Mouse (Mus musculus) liver, postnatal 0 days (tissue): ENCODE data around the gene Pbx3. TPM values are rescaled to one million over a fixed set of nuclear protein-coding genes. Genes with fewer than 3 reads are reported as not detected.

Experiments used
- ATAC-seq: fragments of 200-750 bp; cut with Nextera tagmentation; 2 replicates; pipeline ENCODE4 v1.8.0; 2017; ENCODE audit warnings: mild to moderate bottlenecking, moderate library complexity
- DNase-seq: peaks from one replicate; pipeline ENCODE4 v3.0.0-alpha.2; 2016
- H3K27ac ChIP-seq: fragments of 300-500 bp; sonication (generic); 2 replicates; pipeline ENCODE4 v1.5.1; 2014; ENCODE audit warnings: antibody characterized with exemption, moderate library complexity, mild to moderate bottlenecking, low read depth
- H3K27me3 ChIP-seq: fragments of 300-500 bp; sonication (generic); 2 replicates; pipeline ENCODE4 v1.6.1; 2014; ENCODE audit warnings: low read length, control low read depth, mixed read lengths; ENCODE audit not compliant: insufficient read depth
- H3K36me3 ChIP-seq: fragments of 300-500 bp; sonication (generic); replicated peaks from 2 replicates; pipeline ENCODE4 v1.6.1; 2014; ENCODE audit warnings: mild to moderate bottlenecking, control low read depth, low read length, moderate library complexity, mixed read lengths; ENCODE audit not compliant: insufficient read depth
- H3K4me1 ChIP-seq: fragments of 300-500 bp; sonication (generic); 2 replicates; pipeline ENCODE4 v1.6.1; 2014; ENCODE audit warnings: antibody characterized with exemption, mild to moderate bottlenecking, control low read depth; ENCODE audit not compliant: insufficient read depth
- H3K4me2 ChIP-seq: fragments of 300-500 bp; sonication (generic); 2 replicates; pipeline ENCODE4 v1.6.1; 2014; ENCODE audit warnings: low read depth, mild to moderate bottlenecking, low read length, moderate library complexity, mixed read lengths
- H3K4me3 ChIP-seq: fragments of 300-500 bp; sonication (generic); 2 replicates; pipeline ENCODE4 v1.5.1; 2014; ENCODE audit warnings: low read depth, low read length
- H3K9ac ChIP-seq: fragments of 300-500 bp; sonication (generic); replicated peaks from 2 replicates; pipeline ENCODE4 v1.6.1; 2014; ENCODE audit warnings: mild to moderate bottlenecking, moderate library complexity
- H3K9me3 ChIP-seq: fragments of 300-500 bp; sonication (generic); 2 replicates; pipeline ENCODE4 v1.6.1; 2016; ENCODE audit warnings: mild to moderate bottlenecking, control low read depth, low read length, mixed read lengths
- CTCF ChIP-seq: sonication (generic); IDR thresholded peaks from 2 replicates; pipeline ENCODE4 v1.5.1; 2016; ENCODE audit warnings: antibody characterized with exemption, low read depth
- EP300 ChIP-seq: IDR thresholded peaks from 2 replicates; pipeline ENCODE4 v1.6.1; 2016; ENCODE audit warnings: antibody characterized with exemption, low read depth, mild to moderate bottlenecking
- WGBS: fragments of 180-500 bp; shearing (Covaris S2); extraction: QIAGEN DNeasy Blood & Tissue Kit; methylation state at CpG from one replicate; pipeline ENCODE4 v1.1.7; 2014; ENCODE audit not compliant: insufficient replicate concordance; 5-methylcytosine and 5-hydroxymethylcytosine counted together
- polyA plus RNA-seq: library from polyadenylated mRNA; unstranded; fragments of >200 nt; fragmentation: Nextera tagmentation; extraction: Ambion mirVana; gene quantifications from 2 replicates; pipeline ENCODE4 v1.2.1, GENCODE M21; 2015

Gene Pbx3
- polyA plus RNA-seq, 1 experiment from 2014 or later = 3.1 TPM

DNA sequence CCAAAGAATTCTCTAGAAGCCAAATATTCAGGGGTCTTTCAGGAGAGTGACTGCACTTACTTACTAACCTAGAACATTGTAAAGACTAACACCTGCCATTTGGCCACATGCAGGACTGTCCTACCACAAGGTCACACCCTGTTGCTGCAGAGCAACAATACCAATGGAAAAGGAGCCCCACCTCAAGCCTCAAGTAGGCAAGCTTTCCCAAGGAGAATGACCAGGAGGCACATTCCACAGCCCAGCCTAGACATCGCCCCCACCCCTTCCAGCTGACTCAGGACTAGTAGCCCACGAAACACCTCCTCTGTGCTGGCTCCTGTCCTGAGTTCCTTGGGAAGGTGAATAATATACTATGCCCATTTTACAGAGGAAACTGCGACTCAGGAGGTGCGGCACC, 222.4 kb downstream of the Pbx3 start:
- no peak overlapping the region for H3K9ac ChIP-seq
- no peak for ATAC-seq
- H3K4me1 ChIP-seq = peaks cover 8% of the 10 kb centered on the region; the same call in 1 of the 2 replicates
- H3K27ac ChIP-seq = no peak overlapping the region
- TF ChIP-seq CTCF = no peak
- TF ChIP-seq EP300 = no peak
- H3K9me3 ChIP-seq = no peaks in the 10 kb centered on the region
- no peak overlapping the region for H3K4me3 ChIP-seq
- WGBS = 77% methylated on average over 4 of the region's 4 CpGs
- H3K27me3 ChIP-seq = no peaks in the 10 kb centered on the region
- no peaks in the 10 kb centered on the region for H3K36me3 ChIP-seq
- no peak for DNase-seq
- H3K4me2 ChIP-seq = no peak overlapping the region

DNA sequence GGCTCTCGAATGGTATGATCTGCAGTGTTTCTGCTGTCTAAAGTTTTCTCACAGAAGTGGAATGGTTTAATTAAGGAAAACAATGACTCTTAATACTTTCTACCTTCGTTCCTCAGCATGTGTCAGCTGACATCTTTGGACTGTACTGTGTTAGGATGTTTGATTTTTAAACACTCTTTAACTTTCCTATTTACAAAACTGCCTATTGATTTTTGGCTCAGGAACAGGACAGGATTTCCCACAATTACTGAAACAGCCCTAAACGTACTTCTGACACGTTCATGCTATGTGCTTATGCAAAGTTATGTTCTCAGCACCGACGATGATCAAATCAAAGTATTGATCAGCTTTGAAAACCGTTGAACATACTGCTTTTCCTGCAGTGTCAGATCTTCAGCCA, 224.7 kb downstream of the Pbx3 start:
- Histone ChIP-seq H3K27ac (no peak overlapping the region), H3K9ac (no peak overlapping the region), H3K27me3 (no peaks in the 10 kb centered on the region), H3K9me3 (no peaks in the 10 kb centered on the region), H3K4me2 (peak overlapping the region; percentile 11; the same call in 1 of the 2 replicates), H3K4me1 (peaks cover 12% of the 10 kb centered on the region; the same call in 1 of the 2 replicates), H3K4me3 (no peak overlapping the region), H3K36me3 (no peaks in the 10 kb centered on the region)
- 52% methylated on average over 7 of the region's 7 CpGs for whole genome bisulfite sequencing
- peak; percentile 45; the same call in 1 of the 2 replicates for TF ChIP-seq EP300
- no peak for TF ChIP-seq CTCF
- ATAC-seq (peak; percentile 82), DNase-seq (no peak)

DNA sequence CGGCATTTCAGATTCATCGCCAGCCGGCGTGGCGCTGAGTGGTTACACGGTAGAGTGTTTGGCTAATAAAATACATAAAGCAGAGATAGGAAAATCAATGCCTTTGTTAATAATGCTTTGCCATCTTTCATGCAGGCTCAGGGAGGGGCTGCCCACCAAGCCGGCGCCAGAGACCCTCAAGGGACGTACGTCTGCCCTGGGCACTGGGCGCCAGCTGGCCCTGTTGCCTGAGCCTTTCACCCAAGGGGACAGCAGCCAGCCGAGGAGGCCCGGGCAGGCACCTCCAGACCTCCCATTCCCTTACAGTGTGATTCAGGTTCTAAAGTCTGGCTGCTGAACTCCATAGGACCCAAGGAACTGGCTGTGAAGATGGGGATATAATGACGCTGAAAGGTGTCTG, 225.5 kb downstream of the Pbx3 start:
- Histone ChIP-seq H3K4me1 (peaks cover 12% of the 10 kb centered on the region; the same call in 1 of the 2 replicates), H3K36me3 (no peaks in the 10 kb centered on the region), H3K27ac (no peak overlapping the region), H3K9ac (no peak overlapping the region), H3K4me2 (no peak overlapping the region), H3K27me3 (no peaks in the 10 kb centered on the region), H3K4me3 (no peak overlapping the region), H3K9me3 (no peaks in the 10 kb centered on the region)
- DNase-seq (no peak), ATAC-seq (no peak)
- TF ChIP-seq EP300 (no peak), CTCF (no peak)
- WGBS = 88% methylated on average over 14 of the region's 14 CpGs

DNA sequence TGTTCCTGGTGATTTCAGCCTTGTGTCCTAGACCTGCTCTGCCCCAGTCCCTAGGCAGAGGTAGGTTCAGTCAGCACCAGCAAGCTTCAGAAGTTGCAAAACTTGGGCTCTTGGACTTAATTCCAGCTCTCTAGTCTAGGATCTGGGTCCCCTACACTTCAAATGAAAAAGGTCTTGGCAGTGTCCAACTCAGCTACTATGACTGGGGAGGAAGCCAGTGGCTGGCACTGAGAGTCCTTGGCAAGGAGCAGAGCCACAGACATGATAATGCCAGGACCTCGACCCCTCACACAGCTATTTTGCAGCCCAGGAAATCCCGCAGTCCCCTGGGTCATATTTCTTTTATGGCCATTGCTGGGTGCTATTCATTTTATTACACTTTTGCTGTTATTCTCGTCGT, 225.9 kb downstream of the Pbx3 start:
- TF ChIP-seq CTCF = no peak
- TF ChIP-seq EP300 = no peak
- no peak overlapping the region for H3K4me3 ChIP-seq
- H3K27me3 ChIP-seq = no peaks in the 10 kb centered on the region
- no peak overlapping the region for H3K9ac ChIP-seq
- no peak for DNase-seq
- H3K9me3 ChIP-seq = no peaks in the 10 kb centered on the region
- WGBS = 72% methylated on average over 4 of the region's 4 CpGs
- no peaks in the 10 kb centered on the region for H3K36me3 ChIP-seq
- H3K4me1 ChIP-seq = peaks cover 12% of the 10 kb centered on the region; the same call in 1 of the 2 replicates
- no peak overlapping the region for H3K27ac ChIP-seq
- ATAC-seq = no peak
- H3K4me2 ChIP-seq = no peak overlapping the region

DNA sequence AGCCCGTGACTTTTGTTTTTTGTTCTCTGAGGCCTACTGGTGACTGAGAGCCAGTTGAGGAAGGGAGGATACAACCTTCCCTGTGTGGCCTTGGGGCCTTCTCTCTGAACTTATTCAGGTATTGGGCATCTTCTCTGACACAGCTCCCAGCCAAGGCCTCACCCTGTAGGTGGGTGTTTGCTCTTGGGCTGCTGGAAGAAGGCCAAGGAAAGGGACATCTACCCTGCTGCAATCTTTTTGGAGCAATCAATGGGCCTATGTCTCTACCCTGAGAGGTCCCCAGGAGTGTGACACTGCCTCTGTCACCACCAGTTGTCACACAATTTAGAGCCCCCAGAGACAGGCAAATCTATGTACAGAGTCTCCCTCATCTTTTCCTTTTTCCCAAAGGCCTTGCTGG, 226.5 kb downstream of the Pbx3 start:
- no peak overlapping the region for H3K9ac ChIP-seq
- 59% methylated on average over 1 of the region's 1 CpGs for WGBS

DNA sequence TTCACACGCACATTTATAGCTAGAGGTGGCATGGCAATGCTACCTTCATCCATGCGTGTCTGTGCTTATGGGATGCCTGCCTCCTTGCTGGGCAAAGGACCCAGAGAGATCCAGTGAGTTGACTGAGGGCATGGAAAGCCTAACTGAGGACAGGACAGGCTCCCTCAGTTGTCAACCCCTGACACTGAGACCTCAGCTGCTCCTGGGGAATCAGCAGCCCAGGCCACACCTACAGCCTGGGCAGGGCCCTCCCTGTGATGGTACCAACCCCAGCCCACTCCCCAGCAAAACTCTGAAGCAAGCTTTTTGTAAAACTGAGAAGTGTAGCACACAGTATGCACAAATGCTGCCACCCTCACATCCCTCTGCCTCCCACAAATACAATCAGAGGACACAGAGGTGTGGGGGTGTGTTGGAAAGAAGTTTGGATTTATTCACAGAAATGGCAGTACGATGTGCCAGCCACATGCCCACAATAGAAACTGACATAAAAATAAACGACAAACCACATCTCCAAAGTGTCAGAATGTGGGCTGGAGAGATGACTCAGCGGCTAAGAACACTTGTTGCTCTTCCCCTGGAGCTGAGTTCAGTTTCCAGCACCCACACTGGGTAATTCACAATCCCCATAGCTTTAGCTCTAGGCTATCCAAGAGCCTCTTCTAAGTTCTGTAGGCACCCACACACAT, 233.3 kb downstream of the Pbx3 start:
- H3K9me3 ChIP-seq = no peaks in the 10 kb centered on the region
- DNase-seq (no peak), ATAC-seq (no peak)
- no peak overlapping the region for H3K4me3 ChIP-seq
- 59% methylated on average over 5 of the region's 5 CpGs for WGBS
- H3K9ac ChIP-seq = no peak overlapping the region
- no peak overlapping the region for H3K27ac ChIP-seq
- no peaks in the 10 kb centered on the region for H3K27me3 ChIP-seq
- no peaks in the 10 kb centered on the region for H3K4me1 ChIP-seq
- H3K4me2 ChIP-seq = no peak overlapping the region
- no peaks in the 10 kb centered on the region for H3K36me3 ChIP-seq
- TF ChIP-seq CTCF (no peak), EP300 (no peak)

More for the DNA sequence above, 226.5 kb downstream of the Pbx3 start:
- ATAC-seq (peak; percentile 66; the same call in 1 of the 2 replicates), DNase-seq (peak; percentile 31)
- no peaks in the 10 kb centered on the region for H3K27me3 ChIP-seq
- peaks cover 12% of the 10 kb centered on the region; the same call in 1 of the 2 replicates for H3K4me1 ChIP-seq
- no peak overlapping the region for H3K4me2 ChIP-seq
- H3K27ac ChIP-seq = no peak overlapping the region
- H3K4me3 ChIP-seq = no peak overlapping the region
- no peaks in the 10 kb centered on the region for H3K36me3 ChIP-seq
- TF ChIP-seq CTCF (no peak), EP300 (no peak)
- H3K9me3 ChIP-seq = no peaks in the 10 kb centered on the region
